Mouse (Mus musculus) megakaryocyte, embryonic 14.5 days (primary cell): ENCODE measurements around the gene Mylpf.

Experiments
- FLI1 ChIP-seq: IDR thresholded peaks from 2 replicates; pipeline ENCODE4 v1.6.1; 2012; ENCODE audit warnings: low read length, inconsistent platforms, mixed read lengths
- GATA1 ChIP-seq: IDR thresholded peaks from 3 replicates; pipeline ENCODE4 v1.6.1; 2012; ENCODE audit warnings: mixed read lengths, low read length, inconsistent platforms, borderline replicate concordance

DNA sequence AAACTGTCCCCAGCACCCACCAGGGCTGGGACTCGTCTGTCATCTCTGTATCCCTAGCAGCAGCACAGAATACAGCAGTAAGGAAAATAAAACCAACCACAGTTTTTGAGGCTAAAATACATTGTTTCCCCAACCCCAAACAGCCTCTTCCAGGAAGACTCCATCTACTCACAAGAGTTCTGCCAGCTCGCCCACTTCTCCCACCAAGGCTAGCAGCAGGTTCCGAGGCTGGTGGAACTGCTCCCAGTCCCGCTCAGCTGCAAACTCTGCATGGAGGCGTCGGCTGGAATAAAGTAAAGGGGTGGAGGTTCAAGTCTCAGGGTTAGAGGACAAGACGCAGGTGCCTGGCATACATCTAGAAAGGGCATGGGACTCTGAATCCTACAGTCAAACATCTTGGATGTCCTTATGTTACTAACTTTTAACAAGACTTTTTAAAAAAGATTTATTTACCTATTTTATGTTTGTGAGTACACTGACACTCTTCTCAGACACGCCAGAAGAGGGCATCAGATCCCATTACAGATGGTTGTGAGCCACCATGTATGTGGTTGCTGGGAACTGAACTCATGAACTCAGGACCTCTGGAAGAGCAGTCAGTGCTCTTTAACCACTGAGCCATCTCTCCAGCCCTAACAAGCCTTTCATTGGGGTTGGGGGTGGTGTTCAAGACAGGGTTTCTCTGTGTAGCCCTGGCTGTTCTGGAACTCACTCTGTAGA, 50.7 kb downstream of the Mylpf start:
- TF ChIP-seq GATA1 (no peak), FLI1 (no peak)
